8 mouse cellular contexts compared by ENCODE assay signal in the genomic region with DNA sequence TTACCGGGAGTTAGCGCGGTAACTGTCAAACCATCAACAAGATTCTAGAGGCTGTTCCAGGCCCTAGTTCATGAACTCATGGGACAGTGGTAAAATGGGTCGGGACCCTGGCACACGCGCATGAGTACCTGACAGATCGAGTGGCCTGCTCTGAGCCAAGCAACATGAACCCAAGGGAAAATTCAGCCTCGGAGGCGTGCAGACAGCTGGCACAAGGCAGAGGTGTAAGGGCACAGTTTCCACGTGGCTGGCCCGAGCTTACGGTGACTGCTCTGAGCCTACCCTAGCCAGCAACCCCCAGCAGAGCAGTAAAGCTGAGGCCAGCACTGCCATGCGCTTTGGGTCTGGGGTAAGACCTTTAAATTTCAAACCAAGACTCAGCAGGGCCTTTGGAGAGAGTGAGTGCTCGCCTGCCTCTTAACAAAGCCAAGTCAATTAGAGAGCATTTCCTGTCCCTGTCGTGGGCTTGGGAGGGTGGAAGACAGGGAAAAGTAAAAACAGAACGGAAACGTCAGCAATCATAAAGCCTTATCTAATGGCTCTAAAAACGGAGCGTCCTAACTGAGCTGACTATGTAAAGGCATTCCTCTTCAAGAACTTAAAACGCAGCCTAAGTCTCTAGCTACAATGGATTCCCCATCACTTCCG. TPM values are rescaled to one million over a fixed set of nuclear protein-coding genes. Genes with fewer than 3 reads are reported as not detected.
DNase-seq lines count a peak whose midpoint lies in the region; ATAC-seq and TF ChIP-seq lines count a peak whose summit lies in the region.
"Had no signal": no experiment of that assay in that cellular context is flagged by ENCODE, and none has a peak within 500 bp of the region (broad histone marks: within the 10 kb centered on the region; RNA-seq: fewer than 3 reads in every experiment).

No protein-coding gene starts in this region.

- H3K4me3 ChIP-seq in midbrain, embryonic 10.5 days = no peak overlapping the region
- H3K4me3 ChIP-seq in midbrain, postnatal 0 days (ENCODE audit: low read depth, low read length) = no peak overlapping the region
- H3K4me3 ChIP-seq in limb, embryonic 12.5 days (replicated peaks) = no peak overlapping the region

- TF ChIP-seq CTCF in midbrain, postnatal 0 days (IDR thresholded peaks at IDR 0.05) = no peak

- peaks cover 14% of the 10 kb centered on the region for H3K36me3 ChIP-seq in midbrain, embryonic 10.5 days
- H3K36me3 ChIP-seq in midbrain, postnatal 0 days (ENCODE audit: insufficient read depth, low read length) = no peaks in the 10 kb centered on the region
- H3K36me3 ChIP-seq in limb, embryonic 12.5 days = peaks cover 11% of the 10 kb centered on the region; the same call in 1 of the 2 replicates

- H3K27me3 ChIP-seq in midbrain, embryonic 10.5 days (ENCODE audit: low read depth, poor library complexity, severe bottlenecking) = no peaks in the 10 kb centered on the region
- no peaks in the 10 kb centered on the region for H3K27me3 ChIP-seq in midbrain, postnatal 0 days (ENCODE audit: insufficient read depth, low read length)
- no peaks in the 10 kb centered on the region for H3K27me3 ChIP-seq in limb, embryonic 12.5 days

- 59% methylated on average over 21 of the region's 21 CpGs for WGBS in midbrain, embryonic 10.5 days
- WGBS in midbrain, postnatal 0 days = 44% methylated on average over 21 of the region's 21 CpGs
- 32% methylated on average over 21 of the region's 21 CpGs for WGBS in limb, embryonic 12.5 days

- no peaks in the 10 kb centered on the region for H3K9me3 ChIP-seq in midbrain, embryonic 10.5 days (replicated peaks)
- H3K9me3 ChIP-seq in midbrain, postnatal 0 days (ENCODE audit: low read length) = no peaks in the 10 kb centered on the region
- no peaks in the 10 kb centered on the region for H3K9me3 ChIP-seq in limb, embryonic 12.5 days

- intact Hi-C loops in gastrocnemius, postnatal 36 days (cut with DNase I) = loop anchor here (5.0 kb wide), 1 partner anchor 37 kb away; the partner anchor contains the start of gene Coro1c

- H3K4me2 ChIP-seq in midbrain, postnatal 0 days (ENCODE audit: low read depth, low read length, poor library complexity, severe bottlenecking) = no peak overlapping the region
- H3K4me2 ChIP-seq in limb, embryonic 12.5 days = no peak overlapping the region

- H3K9ac ChIP-seq in midbrain, postnatal 0 days (replicated peaks; ENCODE audit: low read length, poor library complexity, severe bottlenecking) = no peak overlapping the region
- 0 out of 2 replicates have a peak overlapping the region, but pooled peaks have one; percentile 27 for H3K9ac ChIP-seq in limb, embryonic 12.5 days (replicated peaks)

- H3K4me1 ChIP-seq in midbrain, embryonic 10.5 days = peaks cover 59% of the 10 kb centered on the region
- H3K4me1 ChIP-seq in midbrain, postnatal 0 days (ENCODE audit: insufficient read depth, low read length) = peaks cover 37% of the 10 kb centered on the region
- peaks cover 68% of the 10 kb centered on the region for H3K4me1 ChIP-seq in limb, embryonic 12.5 days (replicated peaks)

- DNase-seq in midbrain, embryonic 10.5 days (ENCODE audit: low spot score) = no peak
- DNase-seq in midbrain, postnatal 0 days (ENCODE audit: low spot score) = no peak
- peak; percentile 46 to 57 for DNase-seq in gastrocnemius, postnatal 36 days
- DNase-seq in thymus, postnatal 4 days = no peak
- DNase-seq in ovary, adult 18-20 months (ENCODE audit: low spot score) = no peak
- DNase-seq in natural killer cell, adult 2 months (ENCODE audit: low spot score in 2 of 2) = no peak
- DNase-seq: thymus, postnatal 36 days had no signal

- ATAC-seq in midbrain, postnatal 0 days (ENCODE audit: low FRiP score) = no peak
- 0 out of 2 replicates have a peak, but pooled peaks have one; percentile 16 for ATAC-seq in limb, embryonic 12.5 days (ENCODE audit: insufficient number of reproducible peaks, insufficient read depth, low FRiP score, low TSS enrichment, low read depth)

- H3K27ac ChIP-seq in midbrain, embryonic 10.5 days (replicated peaks) = peak overlapping the region; percentile 95
- H3K27ac ChIP-seq in midbrain, postnatal 0 days (ENCODE audit: low read depth, low read length) = no peak overlapping the region
- peak overlapping the region; percentile 62; the same call in 1 of the 2 replicates for H3K27ac ChIP-seq in limb, embryonic 12.5 days

RNA-seq across cellular contexts. Expression of gene Coro1c, which starts 38.0 kb away (rescaled TPM):
- 205 and 233 TPM in 2 replicates for polyA plus RNA-seq in midbrain, embryonic 10.5 days (2016; fragmentation: Nextera tagmentation; extraction: Ambion mirVana)
- total RNA-seq in midbrain, postnatal 0 days (2014; rRNA removed) = 157 and 311 TPM in 2 replicates
- polyA plus RNA-seq in midbrain, postnatal 0 days (2015; fragmentation: Nextera tagmentation; extraction: Ambion mirVana) = 165 and 171 TPM in 2 replicates
- total RNA-seq in gastrocnemius, postnatal 36 days (2021) = 10 to 100 TPM; 10.6 to 14.4 TPM
- 91.1 and 99.4 TPM in 2 replicates for polyA plus RNA-seq in limb, embryonic 12.5 days (2016; fragmentation: Nextera tagmentation; extraction: Ambion mirVana)

RNA-seq across cellular contexts. Expression of gene Selplg, which starts 38.1 kb away (rescaled TPM):
- 0.77 and 1.5 TPM in 2 replicates for polyA plus RNA-seq in midbrain, embryonic 10.5 days (2016; fragmentation: Nextera tagmentation; extraction: Ambion mirVana)
- total RNA-seq in midbrain, postnatal 0 days (2014; rRNA removed) = 0.52 and 3.1 TPM in 2 replicates
- polyA plus RNA-seq in midbrain, postnatal 0 days (2015; fragmentation: Nextera tagmentation; extraction: Ambion mirVana) = 1.9 and 2.3 TPM in 2 replicates
- total RNA-seq in gastrocnemius, postnatal 36 days (2021) = 1 to 10 TPM; 1.0 to 1.2 TPM
- 1.4 and 1.8 TPM in 2 replicates for polyA plus RNA-seq in limb, embryonic 12.5 days (2016; fragmentation: Nextera tagmentation; extraction: Ambion mirVana)

Comparison
In these comparisons a context has a peak if more than half of its experiments do, and no peak if none do; other contexts are left out.
1. DNase-seq: peak in gastrocnemius, postnatal 36 days (2 of 2); none in midbrain, embryonic 10.5 days (single experiment), midbrain, postnatal 0 days (single experiment), thymus, postnatal 4 days (single experiment), ovary, adult 18-20 months (single experiment) and natural killer cell, adult 2 months (0 of 2).